Mouse (Mus musculus): ENCODE data around the gene Jund. TPM values are rescaled to one million over a fixed set of nuclear protein-coding genes. Genes with fewer than 3 reads are reported as not detected.

The Jund gene
- total RNA-seq, 2 experiments from 2014 or later = 185 to 195 TPM

Other genes with a start within 250 kb of the Jund start
- 10 to 100 TPM; 18.7 to 20.4 TPM for gene Klhl26, start 222.0 kb upstream of the Jund start, total RNA-seq (2021)
- 1 to 10 TPM; 3.6 to 5.0 TPM for gene Tmem59l, start 211.6 kb upstream of the Jund start, total RNA-seq (2021)
- gene Crlf1, start 205.8 kb upstream of the Jund start, total RNA-seq (2021) = under 1 TPM in 1 of 2 experiments, not detected in 1; 0.45 TPM
- gene Rex1bd, start 192.2 kb upstream of the Jund start, total RNA-seq (2021) = 100 to 1,000 TPM; 105 to 109 TPM
- 1,000 to 10,000 TPM; 1,529 to 1,618 TPM for gene Uba52, start 188.1 kb upstream of the Jund start, total RNA-seq (2021)
- gene Fkbp8, start 171.2 kb upstream of the Jund start, total RNA-seq (2021) = 100 to 1,000 TPM; 315 to 322 TPM
- 10 to 100 TPM; 80.4 to 80.5 TPM for gene Kxd1, start 171.0 kb upstream of the Jund start, total RNA-seq (2021)
- 10 to 100 TPM; 31.0 to 32.4 TPM for gene Ell, start 159.5 kb upstream of the Jund start, total RNA-seq (2021)
- 10 to 100 TPM; 82.6 to 88.9 TPM for gene Isyna1, start 104.6 kb upstream of the Jund start, total RNA-seq (2021)
- 100 to 1,000 TPM; 137 to 154 TPM for gene Ssbp4, start 90.1 kb upstream of the Jund start, total RNA-seq (2021)
- 1 to 10 TPM; 2.9 to 3.8 TPM for gene Lrrc25, start 82.8 kb upstream of the Jund start, total RNA-seq (2021)
- 1 to 10 TPM in 1 of 2 experiments, under 1 TPM in 1; 0.59 to 1.8 TPM for gene Gdf15, start 66.5 kb upstream of the Jund start, total RNA-seq (2021)
- gene Pgpep1, start 38.6 kb upstream of the Jund start, total RNA-seq (2021) = 10 to 100 TPM; 62.1 to 76.0 TPM
- 10 to 100 TPM; 96.6 to 99.0 TPM for gene Lsm4, start 25.7 kb upstream of the Jund start, total RNA-seq (2021)
- under 1 TPM; 0.14 to 0.25 TPM for gene Iqcn, start 4.5 kb downstream of the Jund start, total RNA-seq (2021)
- gene Gm3336, start 19.6 kb downstream of the Jund start, total RNA-seq (2021) = not detected
- gene Pde4c, start 24.8 kb downstream of the Jund start, total RNA-seq (2021) = 1 to 10 TPM; 2.2 to 5.6 TPM
- 10 to 100 TPM; 58.9 to 59.7 TPM for gene Rab3a, start 55.7 kb downstream of the Jund start, total RNA-seq (2021)
- gene Mpv17l2, start 62.0 kb downstream of the Jund start, total RNA-seq (2021) = 100 to 1,000 TPM in 1 of 2 experiments, 10 to 100 TPM in 1; 93.1 to 109 TPM
- 10 to 100 TPM; 72.0 to 78.8 TPM for gene Pik3r2, start 77.8 kb downstream of the Jund start, total RNA-seq (2021)
- 10 to 100 TPM; 34.5 to 40.9 TPM for gene Mast3, start 106.1 kb downstream of the Jund start, total RNA-seq (2021)
- under 1 TPM; 0.22 to 0.37 TPM for gene Il12rb1, start 109.5 kb downstream of the Jund start, total RNA-seq (2021)
- 10 to 100 TPM; 14.6 to 15.7 TPM for gene Arrdc2, start 140.8 kb downstream of the Jund start, total RNA-seq (2021)
- 1 to 10 TPM; 1.4 to 2.1 TPM for gene Kcnn1, start 164.3 kb downstream of the Jund start, total RNA-seq (2021)
- gene Ccdc124, start 175.0 kb downstream of the Jund start, total RNA-seq (2021) = 10 to 100 TPM; 36.8 to 38.6 TPM
- under 1 TPM; 0.14 to 0.17 TPM for gene Slc5a5, start 193.8 kb downstream of the Jund start, total RNA-seq (2021)
- 1,000 to 10,000 TPM; 1,999 to 2,049 TPM for gene Rpl18a, start 198.5 kb downstream of the Jund start, total RNA-seq (2021)
- 10 to 100 TPM; 45.4 to 48.9 TPM for gene Map1s, start 207.0 kb downstream of the Jund start, total RNA-seq (2021)

Measured in adrenal gland, postnatal 4 days (tissue).